Mouse (Mus musculus) thymus, adult 2 months (tissue): ENCODE measurements at regions not wholly inside any gene's neighbourhood (a gene's known extent, or its start where the extent isn't known, plus 50 kb on each side); places are given as distances from the start of the nearest gene placed in this dataset.

Source experiments
- CTCF ChIP-seq: fragments of 200-500 bp; IDR thresholded peaks from 2 replicates; pipeline ENCODE4 v1.5.1; 2012; ENCODE audit warnings: mild to moderate bottlenecking, control low read depth, low read length, moderate library complexity, borderline replicate concordance; ENCODE audit not compliant: control insufficient read depth, poor library complexity, insufficient read depth; ENCODE audit errors: extremely low read depth
- POLR2A ChIP-seq: fragments of 200-500 bp; IDR thresholded peaks from 2 replicates; pipeline ENCODE4 v1.6.1; 2012; ENCODE audit warnings: mild to moderate bottlenecking, low read length, control low read depth, moderate library complexity; ENCODE audit not compliant: control insufficient read depth, poor library complexity, insufficient read depth; ENCODE audit errors: extremely low read depth

GRCm38 (mm10) chr10:99406764-99407163, 143.7 kb downstream of the Dusp6 start:
- TF ChIP-seq CTCF (no peak), POLR2A (no peak)
